Mouse (Mus musculus): ENCODE results near the gene Mrpl54.

The Mrpl54 gene

GRCm38 (mm10) chr10:81266211-81267105 lies at the start of gene Mrpl54, which contains the start of gene Apba3:
Gene Mrpl54, minus strand, starts transcription at chr10:81266934.
Gene Apba3, plus strand, starts transcription at chr10:81266960.
- peak; percentile 77 for DNase-seq (ENCODE audit: extremely low spot score, low read depth, low spot score)

GRCm38 (mm10) chr10:81315587-81315986 lies 48.9 kb upstream of the Mrpl54 start:
- DNase-seq (ENCODE audit: extremely low spot score, low read depth, low spot score) = no peak

GRCm38 (mm10) chr10:81314201-81314600 lies 47.5 kb upstream of the Mrpl54 start:
- DNase-seq (ENCODE audit: extremely low spot score, low read depth, low spot score) = no peak

- no peak for DNase-seq (ENCODE audit: extremely low spot score, low read depth, low spot score)
Measured at GRCm38 (mm10) chr10:81313581-81313980, 46.8 kb upstream of the Mrpl54 start.

- DNase-seq (ENCODE audit: extremely low spot score, low read depth, low spot score) = no peak
Measured at GRCm38 (mm10) chr10:81309571-81309970, 42.8 kb upstream of the Mrpl54 start.

GRCm38 (mm10) chr10:81306837-81307682 lies 40.3 kb upstream of the Mrpl54 start:
- DNase-seq (ENCODE audit: extremely low spot score, low read depth, low spot score) = no peak

GRCm38 (mm10) chr10:81306173-81306668 lies 39.5 kb upstream of the Mrpl54 start:
- DNase-seq (ENCODE audit: extremely low spot score, low read depth, low spot score) = no peak

GRCm38 (mm10) chr10:81305663-81306062 lies 38.9 kb upstream of the Mrpl54 start:
- DNase-seq (ENCODE audit: extremely low spot score, low read depth, low spot score) = no peak

GRCm38 (mm10) chr10:81304597-81305238 lies 38.0 kb upstream of the Mrpl54 start:
- no peak for DNase-seq (ENCODE audit: extremely low spot score, low read depth, low spot score)

GRCm38 (mm10) chr10:81303761-81304160 lies 37.0 kb upstream of the Mrpl54 start:
- DNase-seq (ENCODE audit: extremely low spot score, low read depth, low spot score) = no peak

- no peak for DNase-seq (ENCODE audit: extremely low spot score, low read depth, low spot score)
Measured at GRCm38 (mm10) chr10:81303258-81303657, 36.5 kb upstream of the Mrpl54 start.

GRCm38 (mm10) chr10:81302781-81303218 lies 36.1 kb upstream of the Mrpl54 start:
- no peak for DNase-seq (ENCODE audit: extremely low spot score, low read depth, low spot score)

- no peak for DNase-seq (ENCODE audit: extremely low spot score, low read depth, low spot score)
Measured at GRCm38 (mm10) chr10:81302288-81302687, 35.6 kb upstream of the Mrpl54 start.

- DNase-seq (ENCODE audit: extremely low spot score, low read depth, low spot score) = no peak
Measured at GRCm38 (mm10) chr10:81301321-81301720, 34.6 kb upstream of the Mrpl54 start.

GRCm38 (mm10) chr10:81300352-81300907 lies 33.7 kb upstream of the Mrpl54 start:
- no peak for DNase-seq (ENCODE audit: extremely low spot score, low read depth, low spot score)

- DNase-seq (ENCODE audit: extremely low spot score, low read depth, low spot score) = no peak
Measured at GRCm38 (mm10) chr10:81299585-81300351, 33.0 kb upstream of the Mrpl54 start.

- no peak for DNase-seq (ENCODE audit: extremely low spot score, low read depth, low spot score)
Measured at GRCm38 (mm10) chr10:81298369-81299100, 31.8 kb upstream of the Mrpl54 start.

- DNase-seq (ENCODE audit: extremely low spot score, low read depth, low spot score) = no peak
Measured at GRCm38 (mm10) chr10:81297845-81298244, 31.1 kb upstream of the Mrpl54 start.

- no peak for DNase-seq (ENCODE audit: extremely low spot score, low read depth, low spot score)
Measured at GRCm38 (mm10) chr10:81297246-81297645, 30.5 kb upstream of the Mrpl54 start.
